ENCODE assay signal across 8 mouse cellular contexts in genomic region chr4:111414818-111415488, GRCm38 (mm10). TPM values are rescaled to one million over a fixed set of nuclear protein-coding genes. Genes with fewer than 3 reads are reported as not detected.
DNase-seq lines count a peak whose midpoint lies in the region; ATAC-seq and TF ChIP-seq lines count a peak whose summit lies in the region.

Gene Bend5 (plus strand): TSS chr4:111415006.

- H3K4me2 ChIP-seq in intestine, embryonic 14.5 days (ENCODE audit: low read length) = peak within 1 kb of the TSS; percentile 74

- H3K27me3 ChIP-seq in intestine, embryonic 14.5 days (replicated peaks; ENCODE audit: control insufficient read depth, insufficient read depth, low read length) = no peaks in the 10 kb centered on the region
- H3K27me3 ChIP-seq in midbrain, embryonic 10.5 days (ENCODE audit: low read depth, poor library complexity, severe bottlenecking) = no peaks in the 10 kb centered on the region

- peak; percentile 82 for DNase-seq in ZHBTc4 (ENCODE audit: low read depth, low spot score)
- peak; percentile 52 to 71 for DNase-seq in gastrocnemius, postnatal 4 days (ENCODE audit: low spot score in 2 of 2)
- peak; percentile 90 for DNase-seq in intestine, embryonic 14.5 days (ENCODE audit: low spot score)
- DNase-seq in left cerebral cortex, postnatal 4 days = peak; percentile 71
- DNase-seq in midbrain, embryonic 10.5 days (ENCODE audit: low spot score) = peak; percentile 93
- peak; percentile 80 for DNase-seq in right cerebral cortex, postnatal 4 days
- DNase-seq in urinary bladder, postnatal 36 days (ENCODE audit: low spot score in 2 of 2) = peak; percentile 42 to 59

- peak within 1 kb of the TSS; percentile 86; the same call in 1 of the 2 replicates for H3K27ac ChIP-seq in cortical plate, adult 2 months (ENCODE audit: insufficient read depth, low read length)
- peak within 1 kb of the TSS; percentile 82 for H3K27ac ChIP-seq in intestine, embryonic 14.5 days (ENCODE audit: low read depth)
- H3K27ac ChIP-seq in midbrain, embryonic 10.5 days (replicated peaks) = peak within 1 kb of the TSS; percentile 96

- peak within 1 kb of the TSS; percentile 82 for H3K9ac ChIP-seq in intestine, embryonic 14.5 days (ENCODE audit: low read length)

- peak within 1 kb of the TSS; percentile 53 for H3K4me3 ChIP-seq in cortical plate, adult 2 months (ENCODE audit: insufficient read depth, low read length)
- peak within 1 kb of the TSS; percentile 76 for H3K4me3 ChIP-seq in intestine, embryonic 14.5 days (ENCODE audit: low read depth, low read length)
- peak within 1 kb of the TSS; percentile 95 for H3K4me3 ChIP-seq in midbrain, embryonic 10.5 days

- intact Hi-C loops in left cerebral cortex, postnatal 4 days (cut with DNase I) = no loop called here

- under 1% methylated on average over 62 of the region's 66 CpGs for WGBS in intestine, embryonic 14.5 days
- WGBS in midbrain, embryonic 10.5 days = under 1% methylated on average over 66 of the region's 66 CpGs

- TF ChIP-seq POLR2A in cortical plate, adult 2 months (IDR thresholded peaks at IDR 0.05; ENCODE audit: extremely low read depth, insufficient read depth, low read length) = 0 out of 2 replicates have a peak, but pooled peaks have one; percentile 25

- peaks cover 19% of the 10 kb centered on the region for H3K36me3 ChIP-seq in intestine, embryonic 14.5 days (ENCODE audit: control insufficient read depth, insufficient read depth, low read length)
- peaks cover 19% of the 10 kb centered on the region for H3K36me3 ChIP-seq in midbrain, embryonic 10.5 days

- H3K9me3 ChIP-seq in intestine, embryonic 14.5 days (ENCODE audit: control insufficient read depth, low read length) = no peaks in the 10 kb centered on the region
- no peaks in the 10 kb centered on the region for H3K9me3 ChIP-seq in midbrain, embryonic 10.5 days (replicated peaks)

- no peak for TF ChIP-seq CTCF in cortical plate, adult 2 months (IDR thresholded peaks at IDR 0.05; ENCODE audit: extremely low read depth, insufficient read depth, low read length)

- H3K4me1 ChIP-seq in cortical plate, adult 2 months (ENCODE audit: control insufficient read depth, insufficient read depth, low read length) = no peaks in the 10 kb centered on the region; the same call in 1 of the 2 replicates
- peaks cover 11% of the 10 kb centered on the region; the same call in 1 of the 2 replicates for H3K4me1 ChIP-seq in intestine, embryonic 14.5 days (replicated peaks; ENCODE audit: control insufficient read depth, insufficient read depth, low read length)
- peaks cover 24% of the 10 kb centered on the region for H3K4me1 ChIP-seq in midbrain, embryonic 10.5 days

- ATAC-seq in intestine, embryonic 14.5 days (replicated peaks; ENCODE audit: low FRiP score, low TSS enrichment, low read depth) = peak; percentile 96

RNA-seq across cellular contexts. Expression of gene Bend5, which starts in this region (rescaled TPM):
- polyA plus RNA-seq in cortical plate, adult 2 months (2012; rRNA removed) = 15.5 and 16.5 TPM in 2 replicates
- 1 to 10 TPM; 6.2 to 7.4 TPM for total RNA-seq in gastrocnemius, postnatal 4 days (2021)
- polyA plus RNA-seq in intestine, embryonic 14.5 days (2014; fragmentation: Nextera tagmentation; extraction: Ambion mirVana) = 37.4 and 45.6 TPM in 2 replicates
- total RNA-seq in left cerebral cortex, postnatal 4 days (2021) = 10 to 100 TPM; 25.4 to 28.5 TPM
- 26.3 and 31.6 TPM in 2 replicates for polyA plus RNA-seq in midbrain, embryonic 10.5 days (2016; fragmentation: Nextera tagmentation; extraction: Ambion mirVana)

Comparison
In these comparisons a context has a peak if more than half of its experiments do, and no peak if none do; other contexts are left out.
1. Peak in every context shown above with its lines: DNase-seq, ATAC-seq, H3K4me3 ChIP-seq and H3K27ac ChIP-seq.